Mouse (Mus musculus): ENCODE data around the gene Sh3d21. TPM values are rescaled to one million over a fixed set of nuclear protein-coding genes. Genes with fewer than 3 reads are reported as not detected.

Sh3d21 gene
- total and polyA plus RNA-seq, 3 experiments = 1.5 to 2.7 (median 2.0) TPM

DNA sequence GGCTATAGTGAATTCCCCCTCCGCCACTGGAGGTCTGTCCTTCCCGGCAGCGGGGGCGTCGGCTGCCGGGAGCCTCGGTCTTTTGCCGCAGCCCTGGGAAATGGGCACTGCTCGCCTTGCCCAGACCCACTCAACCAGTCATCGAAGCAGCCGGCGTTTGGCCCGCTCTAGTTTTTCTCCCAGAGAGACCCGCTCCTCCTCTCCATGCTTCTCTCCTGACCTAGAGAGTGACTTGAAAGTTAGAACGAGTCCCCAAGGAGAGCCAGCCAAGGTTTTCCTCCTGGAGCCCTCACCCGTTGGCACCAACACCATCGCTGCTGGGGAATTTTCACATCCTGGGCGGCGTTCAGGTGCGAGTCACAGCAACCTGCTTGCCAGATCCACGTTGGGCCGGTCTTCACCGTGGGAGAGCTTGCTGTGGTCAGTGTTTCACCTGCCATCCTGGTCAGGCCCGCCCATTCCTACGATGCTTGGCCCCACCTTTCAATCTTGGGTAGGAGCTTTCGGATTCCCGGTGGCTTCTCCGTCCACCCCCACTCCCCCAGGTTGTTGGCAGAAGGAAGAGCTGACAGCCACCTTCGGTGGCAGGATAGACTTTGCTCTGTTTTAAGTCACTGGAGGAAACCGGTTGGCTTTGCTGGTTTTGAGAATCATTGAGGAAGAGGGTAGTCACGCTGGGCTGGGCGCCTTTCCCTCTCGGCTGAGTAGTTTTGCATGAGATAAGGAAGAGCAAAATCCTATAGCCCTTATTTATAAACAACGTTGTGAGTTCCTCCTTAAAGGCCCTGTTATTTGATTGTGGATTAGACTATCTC, 58.8 kb downstream of the Sh3d21 start:
- WGBS = 1% methylated on average over 34 of the region's 34 CpGs
- intact Hi-C loops (cut with DNase I) = loop anchor here (5.0 kb wide), 1 partner anchor 158 kb away; the partner anchor contains the start of gene Trappc3
- peak overlapping the region; percentile 97 for H3K27ac ChIP-seq
- peaks cover 26% of the 10 kb centered on the region for H3K4me1 ChIP-seq (ENCODE audit: control insufficient read depth, insufficient read depth, low read length)
- peaks cover 6% of the 10 kb centered on the region; the same call in 1 of the 2 replicates for H3K36me3 ChIP-seq (ENCODE audit: control insufficient read depth, insufficient read depth, low read length)
- TF ChIP-seq EP300 (IDR thresholded peaks at IDR 0.05; ENCODE audit: insufficient read depth, low read depth, low read length) (no peak), POLR2A (IDR thresholded peaks at IDR 0.05; ENCODE audit: insufficient read depth, low read depth, low read length) (no peak), CTCF (IDR thresholded peaks at IDR 0.05) (no peak)
- DNase-seq = peak; percentile 47 to 53
- peak overlapping the region; percentile 96 for H3K4me3 ChIP-seq
- peak overlapping the region; percentile 76 for H3K9ac ChIP-seq (ENCODE audit: low read depth, low read length)
- peaks cover 2% of the 10 kb centered on the region; the same call in 1 of the 2 replicates for H3K79me2 ChIP-seq (replicated peaks; ENCODE audit: control insufficient read depth, insufficient read depth, low read length)
- H3K27me3 ChIP-seq (ENCODE audit: control insufficient read depth, insufficient read depth, low read length) = no peaks in the 10 kb centered on the region

DNA sequence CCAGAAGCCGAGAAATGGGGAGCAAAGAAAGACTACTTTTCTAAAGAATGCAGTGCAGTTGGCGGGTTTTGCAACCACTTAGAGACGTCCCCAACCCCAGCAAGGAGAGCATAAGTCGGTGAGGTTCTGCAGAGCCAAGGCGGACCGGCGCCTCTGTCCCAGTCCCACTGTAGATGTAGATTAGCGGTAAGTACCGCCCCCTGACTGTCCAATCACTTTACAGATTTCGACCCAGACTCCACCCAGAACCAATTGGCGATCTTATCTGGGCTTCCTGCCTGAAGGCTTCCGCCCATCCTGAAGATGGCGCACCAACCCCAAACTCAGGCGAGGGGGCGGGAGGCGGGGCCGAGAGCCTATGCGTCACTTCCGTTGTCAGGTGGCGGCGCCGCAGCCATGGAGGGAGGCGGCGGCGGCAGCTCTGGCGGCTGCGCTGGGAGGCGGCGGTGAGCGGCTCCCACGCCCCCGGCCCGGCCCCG, 59.7 kb downstream of the Sh3d21 start, which contains the start of gene Stk40:
TSS of gene Stk40 (plus strand) at position 368 of the 479 bp plus-strand sequence.
- Histone ChIP-seq H3K27ac (peak within 1 kb of the TSS; percentile 97), H3K79me2 (replicated peaks; ENCODE audit: control insufficient read depth, insufficient read depth, low read length) (peaks cover 2% of the 10 kb centered on the region; the same call in 1 of the 2 replicates), H3K4me1 (ENCODE audit: control insufficient read depth, insufficient read depth, low read length) (peaks cover 19% of the 10 kb centered on the region), H3K4me3 (peak within 1 kb of the TSS; percentile 96), H3K36me3 (ENCODE audit: control insufficient read depth, insufficient read depth, low read length) (peaks cover 5% of the 10 kb centered on the region; the same call in 1 of the 2 replicates), H3K27me3 (ENCODE audit: control insufficient read depth, insufficient read depth, low read length) (no peaks in the 10 kb centered on the region), H3K9ac (ENCODE audit: low read depth, low read length) (peak within 1 kb of the TSS; percentile 76)
- peak; percentile 95 to 96 for DNase-seq
- intact Hi-C loops (cut with DNase I) = loop anchor here (5.0 kb wide), 1 partner anchor 159 kb away; the partner anchor contains the start of gene Trappc3
- 2% methylated on average over 30 of the region's 34 CpGs for WGBS
- TF ChIP-seq EP300 (IDR thresholded peaks at IDR 0.05; ENCODE audit: insufficient read depth, low read depth, low read length) = peak; percentile 97
- TF ChIP-seq CTCF (IDR thresholded peaks at IDR 0.05) = peak; percentile 78
- TF ChIP-seq POLR2A (IDR thresholded peaks at IDR 0.05; ENCODE audit: insufficient read depth, low read depth, low read length) = peak; percentile 98

- Histone ChIP-seq H3K9ac (ENCODE audit: low read depth, low read length) (peak overlapping the region; percentile 52), H3K27me3 (ENCODE audit: control insufficient read depth, insufficient read depth, low read length) (no peaks in the 10 kb centered on the region), H3K79me2 (replicated peaks; ENCODE audit: control insufficient read depth, insufficient read depth, low read length) (peaks cover 2% of the 10 kb centered on the region; the same call in 1 of the 2 replicates), H3K4me3 (peak overlapping the region; percentile 64), H3K36me3 (ENCODE audit: control insufficient read depth, insufficient read depth, low read length) (0 out of 2 replicates have a peak, but pooled peaks cover 3% of the 10 kb centered on the region), H3K4me1 (ENCODE audit: control insufficient read depth, insufficient read depth, low read length) (peaks cover 14% of the 10 kb centered on the region), H3K27ac (peak overlapping the region; percentile 94)
- 0% methylated on average over 15 of the region's 15 CpGs for WGBS
- DNase-seq = peak; percentile 88 to 92
- TF ChIP-seq EP300 (IDR thresholded peaks at IDR 0.05; ENCODE audit: insufficient read depth, low read depth, low read length) (peak; percentile 63), POLR2A (IDR thresholded peaks at IDR 0.05; ENCODE audit: insufficient read depth, low read depth, low read length) (peak; percentile 49), CTCF (IDR thresholded peaks at IDR 0.05) (no peak)
- intact Hi-C loops (cut with DNase I) = loop anchor here (5.0 kb wide), 1 partner anchor 159 kb away; the partner anchor contains the start of gene Trappc3
Measured at GRCm38 (mm10) chr4:126103057-126103581, 60.2 kb downstream of the Sh3d21 start.

DNA sequence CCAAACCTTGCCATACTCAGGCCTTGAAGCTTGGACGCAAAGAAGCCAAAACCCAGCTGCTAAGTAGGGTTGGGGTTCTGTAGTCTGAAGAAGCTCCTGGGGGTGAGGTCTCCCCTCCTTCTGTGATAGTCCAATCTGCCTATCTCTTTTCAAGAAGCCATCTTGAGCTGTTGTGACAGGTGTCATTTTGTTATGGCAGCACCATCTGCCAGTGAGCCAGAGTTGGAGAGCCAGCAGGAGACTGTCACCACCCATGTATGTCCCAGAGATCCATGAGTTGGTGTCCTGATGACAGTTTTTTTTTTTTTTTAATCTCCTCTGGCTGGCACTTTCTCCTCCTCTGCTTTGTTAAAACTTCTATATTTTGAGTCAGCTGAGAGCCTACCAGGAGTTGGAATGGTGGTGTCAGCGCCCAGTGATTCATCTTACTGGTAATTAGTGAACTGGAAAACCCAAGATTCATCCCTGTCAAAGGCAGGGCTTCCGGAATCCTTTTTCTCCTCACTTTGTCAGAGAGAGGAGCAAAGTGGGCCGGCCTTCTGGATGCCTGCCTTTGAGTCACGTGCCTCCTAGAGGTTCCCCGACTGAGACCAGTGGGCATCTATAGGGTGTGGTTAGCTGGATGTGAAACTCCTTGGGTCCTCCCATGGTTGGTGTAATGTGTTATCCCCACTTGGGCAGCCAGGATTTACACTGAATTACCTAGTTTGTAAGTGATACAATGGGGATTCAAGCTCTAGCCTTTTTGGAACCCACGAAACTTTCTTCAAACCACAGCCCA, 61.0 kb downstream of the Sh3d21 start:
- 0 out of 2 replicates have a peak, but pooled peaks cover 3% of the 10 kb centered on the region for H3K36me3 ChIP-seq (ENCODE audit: control insufficient read depth, insufficient read depth, low read length)
- peaks cover 3% of the 10 kb centered on the region; the same call in 1 of the 2 replicates for H3K79me2 ChIP-seq (replicated peaks; ENCODE audit: control insufficient read depth, insufficient read depth, low read length)
- TF ChIP-seq EP300 (IDR thresholded peaks at IDR 0.05; ENCODE audit: insufficient read depth, low read depth, low read length) (no peak), POLR2A (IDR thresholded peaks at IDR 0.05; ENCODE audit: insufficient read depth, low read depth, low read length) (no peak), CTCF (IDR thresholded peaks at IDR 0.05) (no peak)
- WGBS = 51% methylated on average over 7 of the region's 7 CpGs
- no peak overlapping the region for H3K4me3 ChIP-seq
- H3K4me1 ChIP-seq (ENCODE audit: control insufficient read depth, insufficient read depth, low read length) = peaks cover 12% of the 10 kb centered on the region
- DNase-seq = peak; percentile 41 to 47
- peak overlapping the region; percentile 94 for H3K27ac ChIP-seq
- H3K27me3 ChIP-seq (ENCODE audit: control insufficient read depth, insufficient read depth, low read length) = no peaks in the 10 kb centered on the region
- intact Hi-C loops (cut with DNase I) = loop anchor here (5.0 kb wide), 1 partner anchor 160 kb away; the partner anchor contains the start of gene Trappc3
- no peak overlapping the region for H3K9ac ChIP-seq (ENCODE audit: low read depth, low read length)

GRCm38 (mm10) chr4:126100764-126101163, 62.5 kb downstream of the Sh3d21 start:
- Histone ChIP-seq H3K4me3 (no peak overlapping the region), H3K27ac (no peak overlapping the region; the same call in 1 of the 2 replicates), H3K27me3 (ENCODE audit: control insufficient read depth, insufficient read depth, low read length) (no peaks in the 10 kb centered on the region), H3K36me3 (ENCODE audit: control insufficient read depth, insufficient read depth, low read length) (0 out of 2 replicates have a peak, but pooled peaks cover 3% of the 10 kb centered on the region), H3K4me1 (ENCODE audit: control insufficient read depth, insufficient read depth, low read length) (peaks cover 12% of the 10 kb centered on the region), H3K9ac (ENCODE audit: low read depth, low read length) (no peak overlapping the region), H3K79me2 (replicated peaks; ENCODE audit: control insufficient read depth, insufficient read depth, low read length) (peaks cover 3% of the 10 kb centered on the region; the same call in 1 of the 2 replicates)
- TF ChIP-seq EP300 (IDR thresholded peaks at IDR 0.05; ENCODE audit: insufficient read depth, low read depth, low read length) (no peak), POLR2A (IDR thresholded peaks at IDR 0.05; ENCODE audit: insufficient read depth, low read depth, low read length) (no peak), CTCF (IDR thresholded peaks at IDR 0.05) (no peak)
- intact Hi-C loops (cut with DNase I) = loop anchor here (5.0 kb wide), 1 partner anchor 162 kb away; the partner anchor contains the start of gene Trappc3
- 88% methylated on average over 3 of the region's 3 CpGs for WGBS
- no peak for DNase-seq

Other genes starting within 250 kb of the Sh3d21 start
- gene Csf3r, start 138.9 kb downstream of the Sh3d21 start, total RNA-seq (2021) = 1 to 10 TPM; 1.6 to 1.8 TPM
- gene Csf3r, start 138.9 kb downstream of the Sh3d21 start, polyA plus RNA-seq (2012; rRNA removed) = 2.9 and 9.0 TPM in 2 replicates
- 10 to 100 TPM; 74.9 to 78.1 TPM for gene Mrps15, start 116.6 kb downstream of the Sh3d21 start, total RNA-seq (2021)
- gene Mrps15, start 116.6 kb downstream of the Sh3d21 start, polyA plus RNA-seq (2012; rRNA removed) = 33.7 and 40.4 TPM in 2 replicates
- 1 to 10 TPM; 1.6 to 2.8 TPM for gene Oscp1, start 104.9 kb downstream of the Sh3d21 start, total RNA-seq (2021)
- 1.00 and 1.2 TPM in 2 replicates for gene Oscp1, start 104.9 kb downstream of the Sh3d21 start, polyA plus RNA-seq (2012; rRNA removed)
- gene Lsm10, start 66.9 kb downstream of the Sh3d21 start, total RNA-seq (2021) = 10 to 100 TPM; 17.0 to 18.9 TPM
- gene Lsm10, start 66.9 kb downstream of the Sh3d21 start, polyA plus RNA-seq (2012; rRNA removed) = 33.1 and 33.8 TPM in 2 replicates
- 10 to 100 TPM; 41.6 to 53.8 TPM for gene Stk40, start 59.5 kb downstream of the Sh3d21 start, total RNA-seq (2021)
- gene Stk40, start 59.5 kb downstream of the Sh3d21 start, polyA plus RNA-seq (2012; rRNA removed) = 36.3 and 36.7 TPM in 2 replicates
- gene Eva1b, start 15.7 kb downstream of the Sh3d21 start, total RNA-seq (2021) = 10 to 100 TPM in 1 of 2 experiments, 1 to 10 TPM in 1; 9.5 to 11.9 TPM
- gene Eva1b, start 15.7 kb downstream of the Sh3d21 start, polyA plus RNA-seq (2012; rRNA removed) = 15.2 and 19.7 TPM in 2 replicates
- 100 to 1,000 TPM; 100 to 118 TPM for gene Thrap3, start 39.3 kb upstream of the Sh3d21 start, total RNA-seq (2021)
- 37.9 and 61.4 TPM in 2 replicates for gene Thrap3, start 39.3 kb upstream of the Sh3d21 start, polyA plus RNA-seq (2012; rRNA removed)
- gene Map7d1, start 92.9 kb upstream of the Sh3d21 start, total RNA-seq (2021) = 100 to 1,000 TPM; 253 to 267 TPM
- gene Map7d1, start 92.9 kb upstream of the Sh3d21 start, polyA plus RNA-seq (2012; rRNA removed) = 149 and 161 TPM in 2 replicates
- gene Trappc3, start 98.8 kb upstream of the Sh3d21 start, total RNA-seq (2021) = 10 to 100 TPM; 46.3 to 49.5 TPM
- 41.0 and 65.9 TPM in 2 replicates for gene Trappc3, start 98.8 kb upstream of the Sh3d21 start, polyA plus RNA-seq (2012; rRNA removed)
- gene Col8a2, start 123.3 kb upstream of the Sh3d21 start, total RNA-seq (2021) = under 1 TPM; 0.57 to 0.66 TPM
- 0.45 and 0.91 TPM in 2 replicates for gene Col8a2, start 123.3 kb upstream of the Sh3d21 start, polyA plus RNA-seq (2012; rRNA removed)
- 10 to 100 TPM; 12.9 to 13.0 TPM for gene Adprhl2, start 158.2 kb upstream of the Sh3d21 start, total RNA-seq (2021)
- gene Adprhl2, start 158.2 kb upstream of the Sh3d21 start, polyA plus RNA-seq (2012; rRNA removed) = 14.7 and 16.0 TPM in 2 replicates
- under 1 TPM; 0.37 to 0.39 TPM for gene Tekt2, start 162.2 kb upstream of the Sh3d21 start, total RNA-seq (2021)
- 1.5 and 1.9 TPM in 2 replicates for gene Tekt2, start 162.2 kb upstream of the Sh3d21 start, polyA plus RNA-seq (2012; rRNA removed)

Data from heart, adult 2 months (tissue).